Mouse (Mus musculus): ENCODE data around the gene Ptprq.

- TF ChIP-seq CTCF (IDR thresholded peaks at IDR 0.05; ENCODE audit: low read depth, low read length) (no peak), POLR2A (IDR thresholded peaks at IDR 0.05; ENCODE audit: borderline replicate concordance, low read depth, low read length) (no peak)
Measured at GRCm38 (mm10) chr10:107753471-107753870, 33.6 kb upstream of the Ptprq start.

Measured in bone marrow macrophage, adult 2 months (primary cell).